Mouse (Mus musculus): ENCODE data around the gene Ablim2.
A peak's percentile ranks its signal among the peaks of the same experiment; 100 is the strongest.

Ablim2 gene

GRCm38 (mm10) chr5:35884262-35884661 lies 126.6 kb downstream of the Ablim2 start:
- DNase-seq (ENCODE audit: low spot score in 2 of 2), result no peak

- no peak for DNase-seq (ENCODE audit: low spot score in 2 of 2)
Measured at GRCm38 (mm10) chr5:35884689-35885088, 127.0 kb downstream of the Ablim2 start.

DNA sequence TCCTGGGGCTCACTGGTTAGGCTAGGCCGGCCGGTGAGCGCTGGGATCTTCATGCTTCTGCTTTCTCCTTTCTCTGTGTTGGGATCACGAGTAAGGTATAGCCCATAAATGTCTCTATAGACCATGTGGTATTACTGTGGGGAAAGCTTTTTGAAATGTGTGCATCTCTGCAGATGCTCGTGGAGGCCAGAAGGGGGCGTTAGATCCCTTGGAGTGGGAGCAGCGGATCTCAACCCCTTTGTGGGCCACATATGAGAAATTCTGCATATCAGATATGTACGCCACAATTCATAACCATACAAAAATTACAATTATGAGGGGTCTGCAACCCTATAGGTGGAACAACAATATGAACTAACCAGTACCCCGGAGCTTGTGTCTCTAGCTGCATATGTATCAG lies 131.3 kb downstream of the Ablim2 start:
- no peak for DNase-seq (ENCODE audit: low spot score in 2 of 2)

- no peak for DNase-seq (ENCODE audit: low spot score in 2 of 2)
Measured at GRCm38 (mm10) chr5:35889641-35890040, 132.0 kb downstream of the Ablim2 start.

- no peak for DNase-seq (ENCODE audit: low spot score in 2 of 2)
Measured at GRCm38 (mm10) chr5:35890985-35891730, 133.5 kb downstream of the Ablim2 start.

GRCm38 (mm10) chr5:35892363-35892762 lies 134.7 kb downstream of the Ablim2 start:
- no peak for DNase-seq (ENCODE audit: low spot score in 2 of 2)

- peak; percentile 97 to 98 for DNase-seq (ENCODE audit: low spot score in 2 of 2)
Measured at GRCm38 (mm10) chr5:35893093-35893804, 135.6 kb downstream of the Ablim2 start, which contains the start of gene Afap1. Afap1 (plus strand) TSS chr5:35893319.

- no peak for DNase-seq (ENCODE audit: low spot score in 2 of 2)
Measured at GRCm38 (mm10) chr5:35893805-35894260, 136.2 kb downstream of the Ablim2 start.

- DNase-seq (ENCODE audit: low spot score in 2 of 2), result no peak
Measured at GRCm38 (mm10) chr5:35894295-35895047, 136.8 kb downstream of the Ablim2 start.

DNA sequence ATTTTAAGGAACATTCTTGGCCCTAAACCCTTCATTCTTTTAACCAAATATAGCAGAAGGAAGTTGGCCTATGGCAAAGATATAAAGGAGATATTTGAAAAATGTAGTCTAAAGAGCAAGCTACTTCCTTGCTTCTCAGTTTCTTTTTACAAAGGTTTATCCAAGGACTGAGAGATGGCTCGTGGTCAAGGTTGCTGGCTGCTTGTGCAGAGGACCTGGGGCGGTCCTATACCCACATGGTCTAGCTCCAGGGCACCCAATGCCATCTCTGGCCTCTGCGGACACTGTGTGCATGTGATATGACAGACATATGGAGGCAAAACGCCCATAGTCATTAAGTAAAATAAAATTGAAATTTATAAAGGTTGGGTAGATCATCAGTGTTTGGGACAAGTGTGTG lies 138.2 kb downstream of the Ablim2 start:
- DNase-seq (ENCODE audit: low spot score in 2 of 2), result no peak

GRCm38 (mm10) chr5:35896556-35896955 lies 138.9 kb downstream of the Ablim2 start:
- no peak for DNase-seq (ENCODE audit: low spot score in 2 of 2)

DNA sequence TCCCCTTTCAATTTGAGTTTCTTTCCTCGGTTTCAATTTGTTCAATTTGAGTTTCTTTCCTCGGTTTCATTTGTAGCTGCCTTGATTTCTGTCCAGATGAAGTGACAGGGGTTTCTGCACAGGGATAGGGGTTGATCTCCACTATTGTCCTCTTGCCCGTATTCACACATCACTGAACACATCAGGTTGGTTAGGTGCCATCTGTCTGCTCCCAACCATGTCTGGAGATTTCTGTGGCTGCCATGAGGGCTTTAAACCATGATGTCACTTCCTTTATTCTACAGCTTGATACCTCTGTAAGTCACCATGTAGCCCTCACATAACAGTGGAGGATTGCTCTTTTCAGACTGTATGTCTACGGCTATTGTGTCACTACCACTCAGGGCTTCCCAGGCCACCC lies 139.5 kb downstream of the Ablim2 start:
- DNase-seq (ENCODE audit: low spot score in 2 of 2), result no peak

GRCm38 (mm10) chr5:35898114-35898513 lies 140.4 kb downstream of the Ablim2 start:
- DNase-seq (ENCODE audit: low spot score in 2 of 2), result no peak

GRCm38 (mm10) chr5:35898994-35899393 lies 141.3 kb downstream of the Ablim2 start:
- DNase-seq (ENCODE audit: low spot score in 2 of 2), result no peak

DNA sequence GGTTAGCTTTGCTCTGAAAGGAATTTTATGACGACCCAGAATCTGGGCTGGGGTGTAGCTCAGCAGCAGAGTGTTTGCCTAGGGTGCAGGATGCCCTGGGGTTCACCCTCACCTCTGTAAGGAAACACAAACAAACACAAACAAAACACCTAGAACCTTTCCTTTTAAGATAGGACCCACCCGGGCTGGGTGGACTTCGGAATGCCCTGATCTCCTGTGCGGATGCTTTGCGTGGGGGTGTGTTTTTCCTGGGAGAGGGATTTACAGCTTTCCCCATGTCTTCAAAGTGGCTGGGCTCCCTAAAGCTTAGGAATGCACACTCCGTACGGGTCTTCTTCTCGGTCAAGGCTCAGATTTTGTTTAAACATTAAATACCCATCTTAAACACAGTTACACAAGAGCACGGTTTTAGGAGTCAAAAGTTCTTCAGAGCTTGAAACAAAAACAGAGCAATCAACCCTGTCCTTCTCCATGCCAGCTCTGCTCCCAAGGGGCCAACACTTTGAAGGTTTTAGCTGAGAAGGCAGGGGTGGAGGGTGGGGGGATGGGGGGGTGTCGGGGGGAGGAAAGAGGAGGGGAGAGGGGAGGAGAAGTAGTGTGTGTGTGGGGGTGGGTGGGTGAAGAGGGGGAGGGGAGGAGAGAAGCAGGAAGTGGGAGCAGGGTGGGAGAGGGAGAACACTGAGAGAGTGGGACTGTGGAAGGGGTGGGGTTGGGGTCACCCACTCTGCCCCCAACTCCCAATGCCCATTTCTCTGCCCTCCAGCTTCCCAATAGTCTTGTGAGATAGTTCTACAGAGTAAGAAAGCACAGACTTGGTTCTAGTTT lies 142.9 kb downstream of the Ablim2 start:
- no peak for DNase-seq (ENCODE audit: low spot score in 2 of 2)

- no peak for DNase-seq (ENCODE audit: low spot score in 2 of 2)
Measured at GRCm38 (mm10) chr5:35901226-35901809, 143.6 kb downstream of the Ablim2 start.

GRCm38 (mm10) chr5:35903456-35903855 lies 145.8 kb downstream of the Ablim2 start:
- no peak for DNase-seq (ENCODE audit: low spot score in 2 of 2)

DNA sequence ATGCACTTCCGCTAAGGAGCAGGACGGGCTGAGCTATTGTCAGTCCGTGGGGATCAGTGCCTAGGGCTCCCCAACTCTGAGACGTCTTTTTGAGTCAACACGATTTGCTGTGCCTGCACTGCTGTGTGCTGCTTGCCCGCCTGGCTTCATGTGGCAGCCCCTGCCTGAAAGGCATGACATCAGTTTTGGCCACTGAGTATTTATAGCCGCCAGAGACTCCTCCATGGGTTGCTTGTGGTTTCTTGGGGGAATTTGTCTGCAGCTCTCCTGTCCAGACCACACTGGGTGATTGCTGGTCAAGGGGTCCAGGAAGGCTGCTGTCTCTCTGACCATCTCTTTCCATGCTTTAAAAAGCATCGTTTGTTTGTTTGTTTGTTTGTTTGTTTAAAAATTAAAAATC lies 147.6 kb downstream of the Ablim2 start:
- DNase-seq (ENCODE audit: low spot score in 2 of 2), result no peak

DNA sequence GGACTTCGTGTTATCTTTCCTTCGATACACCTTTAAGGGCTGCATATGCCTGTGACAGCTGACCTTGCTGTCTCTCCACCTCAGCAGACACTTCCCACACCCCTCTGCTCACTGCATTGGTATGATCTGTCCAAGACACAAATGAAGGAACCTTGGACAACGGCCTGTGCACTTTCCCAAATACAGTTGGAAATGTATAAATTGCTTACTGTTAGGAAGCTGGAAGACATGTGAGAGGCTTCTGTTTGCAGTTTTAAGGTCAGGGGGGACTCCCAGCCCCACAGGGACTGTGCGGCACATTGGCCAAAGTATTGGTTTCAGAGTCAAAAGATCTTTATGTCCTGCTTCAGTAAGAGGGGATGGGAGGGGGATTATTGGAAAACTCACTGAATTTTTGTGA lies 149.4 kb downstream of the Ablim2 start:
- no peak for DNase-seq (ENCODE audit: low spot score in 2 of 2)

GRCm38 (mm10) chr5:35907633-35908426 lies 150.2 kb downstream of the Ablim2 start:
- DNase-seq (ENCODE audit: low spot score in 2 of 2), result peak in 1 of 2 experiments; percentile 66

Measured in right cerebral cortex, postnatal 36 days (tissue).